Mouse (Mus musculus) mesoderm, embryonic 11.5 days (tissue): ENCODE measurements around the gene Tenm4.

Experiments used
- DNase-seq: peaks from one replicate; pipeline ENCODE4 v3.0.0-alpha.2; 2012; ENCODE audit warnings: low read depth, low spot score

Tenm4 gene

DNA sequence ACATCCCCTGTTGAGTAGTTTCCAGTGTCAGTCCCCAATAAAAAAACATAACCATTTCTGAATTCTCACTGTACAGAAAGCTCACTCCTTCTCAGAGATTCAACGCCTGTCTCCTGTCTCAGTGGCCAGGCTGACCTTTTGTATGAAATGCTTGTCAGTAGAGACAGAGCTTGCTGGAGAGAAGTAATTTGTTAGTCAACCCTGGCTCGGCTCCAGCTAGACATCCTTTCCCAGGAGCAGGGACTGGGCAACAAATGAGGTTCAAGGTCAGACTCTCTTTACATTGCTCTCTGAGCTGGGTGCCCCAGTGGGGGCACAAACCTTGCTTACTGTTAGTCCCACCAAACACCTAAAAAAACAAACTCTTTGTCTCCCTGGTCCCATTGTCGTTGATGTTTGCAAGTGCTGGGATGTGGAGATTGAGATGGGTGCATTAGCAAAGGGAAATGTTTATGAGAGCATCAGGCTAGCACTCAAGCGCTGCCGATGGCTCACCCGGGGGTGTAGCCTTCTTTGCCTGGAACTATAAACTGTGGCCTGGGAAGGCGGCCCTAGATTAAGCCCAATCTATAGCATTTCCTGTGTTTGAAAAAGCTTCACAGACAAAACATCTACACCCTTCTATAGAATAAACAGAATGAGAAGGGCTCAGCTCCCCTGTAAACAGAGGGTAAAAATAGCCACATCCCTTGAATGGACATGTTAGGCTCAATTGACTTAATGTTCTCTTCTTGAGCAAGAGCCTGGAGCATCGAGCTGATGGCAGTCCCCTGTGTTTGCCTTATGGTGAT, 673.3 kb downstream of the Tenm4 start:
- no peak for DNase-seq

DNA sequence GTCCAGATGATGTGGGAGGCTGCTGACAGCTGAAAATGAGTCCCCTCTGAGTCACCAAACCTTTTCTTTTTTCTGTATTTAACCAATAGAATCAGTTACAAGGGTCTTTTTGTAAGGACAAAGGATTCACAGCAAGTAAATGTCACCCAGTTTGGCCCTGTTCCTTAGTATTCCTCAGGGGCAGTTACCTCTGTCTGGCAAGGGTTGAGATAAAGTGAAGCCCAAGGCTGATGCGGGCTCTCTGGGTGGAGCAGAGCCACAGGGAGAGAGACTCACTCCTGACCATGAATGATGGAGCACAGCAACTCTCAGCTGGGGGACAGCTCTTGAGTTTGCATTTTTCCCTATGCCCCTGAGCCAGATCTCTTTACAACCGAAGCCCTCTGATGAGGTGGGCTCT, 681.7 kb downstream of the Tenm4 start:
- DNase-seq = no peak

GRCm38 (mm10) chr7:96855867-96856406, 684.9 kb downstream of the Tenm4 start:
- no peak for DNase-seq

- DNase-seq = no peak
Observed at GRCm38 (mm10) chr7:96856518-96856917, 685.5 kb downstream of the Tenm4 start.

DNA sequence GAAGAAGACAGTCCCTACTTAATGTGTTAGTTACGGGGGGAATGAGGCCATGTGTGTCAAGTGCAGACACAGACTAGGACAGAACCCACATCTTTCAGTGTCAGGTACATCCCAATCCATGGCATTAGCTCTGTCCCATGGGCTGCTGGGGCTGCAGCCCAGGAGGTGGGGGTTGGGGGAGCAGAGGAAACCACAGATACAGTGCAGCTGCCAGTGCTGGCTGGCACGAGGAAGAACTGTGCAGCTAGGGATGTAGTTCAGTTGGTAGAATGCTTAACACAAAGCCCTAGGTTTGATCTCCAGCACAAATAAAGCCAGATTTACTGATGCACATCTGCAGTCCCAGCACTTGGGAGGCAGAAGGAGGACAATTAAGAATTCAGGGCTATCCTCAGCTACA, 688.0 kb downstream of the Tenm4 start:
- no peak for DNase-seq

- DNase-seq = no peak
Observed at GRCm38 (mm10) chr7:96859684-96860083, 688.6 kb downstream of the Tenm4 start.

GRCm38 (mm10) chr7:96860650-96861049, 689.6 kb downstream of the Tenm4 start:
- no peak for DNase-seq

GRCm38 (mm10) chr7:96864894-96865722, 694.1 kb downstream of the Tenm4 start:
- peak; percentile 50 for DNase-seq

DNA sequence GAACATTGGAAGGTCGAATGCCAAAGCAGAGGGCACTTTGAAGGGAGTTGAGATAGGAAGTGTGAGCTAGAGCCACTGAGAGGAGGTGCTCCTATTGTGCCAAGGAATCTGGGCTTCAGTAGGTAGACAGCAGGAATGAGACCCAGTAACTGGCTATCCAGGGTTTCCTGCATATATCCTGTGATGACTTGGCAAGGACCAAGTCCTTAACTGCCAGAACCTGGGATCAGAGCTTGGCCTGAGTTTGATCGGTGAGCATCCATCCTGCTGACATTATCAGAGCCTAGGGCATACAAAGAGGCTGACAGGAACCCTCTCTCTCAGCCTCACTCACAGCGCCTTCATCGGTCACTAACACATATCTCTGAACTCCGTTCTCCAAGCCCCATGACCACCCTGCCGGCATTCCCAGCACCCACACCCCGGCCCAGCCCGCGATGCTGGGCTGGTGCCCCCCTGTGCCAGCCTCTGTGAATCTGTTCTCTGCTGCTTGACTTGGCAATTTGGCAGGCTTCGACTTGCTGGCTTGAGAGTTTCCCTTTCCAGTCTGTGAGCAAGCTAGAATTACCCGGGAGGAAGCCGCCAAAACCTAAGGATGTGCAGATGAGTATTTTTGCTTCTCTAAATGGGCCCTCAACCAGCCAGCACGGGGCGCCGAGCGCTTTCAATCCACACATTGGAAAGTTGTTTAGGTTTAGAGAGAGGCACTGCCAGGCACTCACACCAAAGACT, 698.2 kb downstream of the Tenm4 start:
- no peak for DNase-seq

DNA sequence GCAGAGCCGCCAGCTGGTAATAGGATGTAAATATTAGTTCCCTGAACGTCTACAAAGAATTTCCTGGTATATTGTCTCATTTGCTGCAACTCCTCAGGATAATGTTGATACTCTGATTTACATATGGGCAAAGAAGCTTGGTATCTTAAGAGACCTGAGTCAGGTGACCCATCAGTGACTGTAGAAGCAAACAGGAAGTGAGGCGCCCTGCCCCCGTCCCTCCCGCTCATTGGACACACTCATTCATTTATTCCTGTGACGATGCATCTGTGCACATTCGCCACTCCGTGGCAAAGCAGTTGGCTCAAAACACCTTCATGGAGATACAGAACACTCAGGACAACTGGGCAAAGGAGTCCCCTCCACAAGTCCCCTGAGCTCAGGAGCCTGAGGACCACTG, 699.4 kb downstream of the Tenm4 start:
- DNase-seq = no peak

DNA sequence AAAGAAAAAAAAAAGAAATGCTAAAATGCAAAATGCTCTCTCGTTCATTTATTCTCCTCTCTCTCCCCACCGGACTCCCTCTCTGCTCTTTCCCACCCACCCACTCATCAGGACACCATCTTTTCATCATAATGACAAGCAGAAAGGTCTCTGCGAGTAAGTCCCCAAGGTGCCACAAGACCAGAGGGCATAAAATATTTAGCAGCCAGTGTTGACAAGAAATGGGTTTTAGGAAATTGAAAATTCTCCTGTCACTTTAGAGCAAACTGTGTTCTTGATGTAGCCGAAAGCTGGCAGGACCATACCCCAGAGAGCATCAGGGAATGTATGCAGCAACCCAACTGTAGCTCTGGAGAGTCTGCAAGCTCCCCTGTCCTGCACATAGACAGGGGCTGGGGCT, 700.0 kb downstream of the Tenm4 start:
- DNase-seq = no peak

- DNase-seq = no peak
Observed at GRCm38 (mm10) chr7:96878511-96879276, 707.6 kb downstream of the Tenm4 start.

DNA sequence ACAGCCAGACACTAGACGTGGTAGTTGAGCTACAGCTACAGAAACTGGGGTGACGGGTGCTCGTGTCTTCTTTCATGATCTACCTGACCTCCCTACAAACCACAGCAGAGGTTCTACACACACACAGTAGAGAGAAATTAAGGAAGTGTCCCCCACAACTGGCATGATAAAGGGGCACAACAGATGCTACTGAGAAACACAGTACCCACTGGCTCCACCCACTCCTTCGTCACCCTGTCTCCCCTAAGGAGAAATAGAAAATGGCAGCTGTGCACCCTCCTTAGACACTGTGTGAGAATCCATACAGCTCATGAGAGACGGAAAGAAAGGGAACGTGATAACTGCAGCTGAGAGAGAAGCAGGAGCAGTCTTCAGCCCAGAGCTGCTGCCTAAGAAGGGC, 708.5 kb downstream of the Tenm4 start:
- no peak for DNase-seq

DNA sequence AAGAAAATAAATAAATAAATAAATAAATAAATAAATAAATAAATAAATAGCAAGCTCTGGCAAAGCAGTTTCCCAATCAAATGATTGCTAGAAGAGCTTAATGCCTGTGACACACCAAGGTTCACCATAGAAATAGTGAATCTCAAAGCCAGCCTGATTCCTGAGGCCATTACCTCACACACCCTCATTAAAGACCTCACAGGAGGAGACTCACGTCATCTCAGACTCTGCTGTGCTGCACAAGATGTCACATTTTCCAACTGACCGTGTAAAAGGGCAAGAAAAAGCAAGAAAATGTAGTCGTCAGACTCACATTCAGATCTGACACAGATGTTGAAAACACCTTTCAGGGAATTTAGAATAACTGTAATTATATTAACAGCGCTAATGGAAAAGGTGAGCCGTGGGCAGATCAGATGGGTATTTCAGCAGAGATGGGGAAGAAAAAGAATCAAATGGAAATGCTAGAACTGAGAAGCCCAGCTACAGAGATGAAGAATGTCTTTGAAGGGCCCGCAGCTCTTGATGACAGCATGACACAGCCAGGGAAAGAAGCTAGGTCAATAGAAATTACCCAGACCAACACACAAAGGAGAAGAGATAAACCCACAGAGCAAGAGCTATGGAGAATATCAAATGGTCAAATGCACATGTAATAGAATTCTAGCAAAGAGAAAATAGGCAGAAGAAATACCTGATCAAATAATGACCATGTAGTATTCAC, 709.3 kb downstream of the Tenm4 start:
- DNase-seq = no peak

DNA sequence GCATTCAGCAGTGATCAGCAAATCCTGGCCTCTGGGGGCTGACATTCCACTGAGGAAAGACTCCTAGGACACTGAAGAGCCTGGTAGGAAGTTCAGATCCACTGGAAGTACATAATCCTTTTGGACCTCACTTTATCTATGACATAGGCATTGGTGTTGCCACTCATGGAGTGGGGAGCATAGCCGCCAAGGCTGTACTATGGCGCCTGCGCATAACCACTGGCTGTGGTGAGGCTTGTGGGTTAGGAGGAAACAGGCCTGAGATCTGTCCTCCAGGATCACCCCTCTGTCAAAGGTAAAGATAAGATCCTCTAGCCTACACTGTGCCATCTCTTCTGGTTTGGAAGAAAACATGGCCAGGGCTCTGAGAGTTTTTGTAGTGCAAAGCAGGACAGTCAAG, 712.3 kb downstream of the Tenm4 start:
- DNase-seq = no peak

DNA sequence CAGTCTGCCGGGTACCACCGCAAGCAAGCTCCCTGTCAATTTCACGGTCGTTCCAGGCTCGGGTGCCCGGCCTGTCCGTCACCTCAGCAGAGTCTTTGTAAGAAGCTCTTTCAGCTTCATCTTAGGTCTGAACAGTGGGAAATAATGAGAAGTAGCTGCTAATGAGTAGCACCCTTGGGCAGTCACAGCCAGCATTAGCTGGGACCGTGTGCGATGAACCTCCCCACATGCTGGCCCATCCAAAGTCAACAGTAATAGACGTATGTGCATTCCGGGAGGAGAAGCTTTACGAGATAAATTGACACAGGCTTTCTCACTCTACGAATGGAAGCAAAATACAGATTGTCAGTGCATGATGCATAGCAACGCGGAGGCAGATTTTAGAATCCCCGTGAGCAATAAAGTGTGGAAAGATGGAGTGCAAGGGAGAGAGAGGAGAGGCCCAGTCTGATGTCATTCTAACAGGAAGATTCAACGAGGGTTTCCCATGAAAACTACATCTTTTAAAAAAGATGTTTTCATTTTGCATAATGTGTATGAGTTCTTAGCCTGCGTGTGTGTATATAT, 716.1 kb downstream of the Tenm4 start:
- no peak for DNase-seq

DNA sequence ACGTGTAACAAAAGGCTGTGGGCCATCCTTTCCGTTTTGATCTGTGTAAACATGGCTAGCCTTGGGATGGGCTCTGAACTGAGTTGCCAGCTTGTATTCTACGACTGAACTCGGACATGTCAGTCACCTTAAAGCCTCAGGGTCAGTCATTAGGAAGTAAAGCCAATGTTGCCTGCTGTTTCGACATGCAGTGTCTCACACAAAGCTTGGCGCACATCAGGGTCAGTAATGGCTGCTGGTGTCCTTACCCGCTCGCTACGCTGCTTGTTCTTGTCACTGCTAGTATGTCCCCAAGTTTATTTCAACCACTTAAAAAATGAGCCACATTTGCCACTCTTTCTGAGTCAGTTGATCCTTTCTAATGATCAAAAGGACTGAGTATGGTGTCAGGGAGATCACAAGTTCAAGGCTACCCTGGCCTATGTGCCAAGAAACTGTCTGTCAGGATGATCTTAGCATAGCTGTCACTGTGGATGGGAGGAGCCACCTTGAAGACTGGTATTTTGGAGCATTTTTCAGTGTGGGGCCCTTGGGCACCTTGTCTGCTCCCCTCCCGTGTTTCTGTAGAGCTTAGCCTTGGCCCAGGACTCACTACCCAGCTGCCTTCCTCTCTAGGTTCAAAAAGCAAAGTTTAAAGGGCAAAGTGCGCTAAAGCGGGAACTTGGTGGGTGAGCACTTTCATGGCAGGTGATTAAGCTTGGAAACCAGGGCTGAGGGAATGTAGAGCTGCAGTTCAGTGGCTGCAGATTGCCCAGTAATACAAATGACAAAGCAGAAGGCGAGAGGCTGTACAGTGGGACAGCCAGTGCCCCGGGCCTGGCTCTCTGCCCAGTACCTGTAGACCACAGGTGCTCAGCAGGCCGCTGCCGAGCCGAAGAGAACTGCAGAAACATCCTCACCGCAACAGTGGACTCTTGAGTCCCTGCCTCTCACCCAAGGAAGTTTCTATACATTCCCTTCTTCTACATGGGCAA, 718.3 kb downstream of the Tenm4 start:
- no peak for DNase-seq

- peak; percentile 54 for DNase-seq
Observed at GRCm38 (mm10) chr7:96890035-96890621, 719.1 kb downstream of the Tenm4 start.

DNA sequence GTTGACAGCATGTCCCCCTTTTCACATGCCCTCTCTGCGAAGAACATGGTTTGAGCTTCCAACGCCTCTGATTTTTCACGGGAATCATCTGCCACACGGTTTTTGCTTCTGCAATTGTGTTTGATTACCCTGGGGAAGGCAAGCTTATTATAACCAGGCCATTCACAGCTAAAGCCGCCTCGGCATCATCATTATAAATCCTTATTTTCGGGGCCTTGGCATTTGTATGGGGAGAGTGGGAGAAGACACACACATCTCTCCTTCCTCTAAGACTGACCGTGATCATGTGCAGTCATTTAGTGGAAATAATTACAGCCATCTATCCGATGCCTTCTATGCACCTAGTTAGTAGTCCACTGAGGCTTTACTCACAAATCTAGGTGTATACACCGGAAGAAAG, 719.9 kb downstream of the Tenm4 start:
- DNase-seq = no peak
